ENCODE assay signal across 24 mouse cellular contexts in the genomic region with DNA sequence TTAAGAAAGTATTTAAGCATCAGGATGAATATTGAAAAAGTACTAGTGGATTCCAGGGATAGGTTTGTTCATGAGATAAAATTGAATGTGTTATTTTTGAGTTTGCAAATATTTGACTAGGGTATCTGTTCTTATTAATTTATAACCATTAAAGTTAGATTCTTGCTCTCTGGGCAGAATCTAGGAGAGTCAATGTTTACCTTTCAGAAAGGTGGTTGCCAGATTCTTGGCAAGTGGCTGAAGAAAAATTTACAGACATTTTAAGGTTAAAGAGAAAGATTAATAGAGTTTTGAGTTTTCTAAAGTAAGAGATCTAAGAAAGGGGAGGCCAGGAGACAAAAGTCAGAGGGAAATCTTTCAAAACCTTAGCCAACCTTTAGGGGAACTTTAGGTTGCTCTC.
DNase-seq lines count a peak whose midpoint lies in the region; ATAC-seq and TF ChIP-seq lines count a peak whose summit lies in the region.
"Had no signal": no experiment of that assay in that cellular context is flagged by ENCODE, and none has a peak within 500 bp of the region (broad histone marks: within the 10 kb centered on the region; RNA-seq: fewer than 3 reads in every experiment).

No protein-coding gene starts in this region.

- no peak for ATAC-seq in kidney, embryonic 16.5 days (ENCODE audit: low FRiP score, low TSS enrichment)
- ATAC-seq in lung, embryonic 16.5 days (ENCODE audit: low read depth), result no peak
- ATAC-seq: activated CD4-positive, CD25-positive, alpha-beta regulatory T cell, adult 4 months; CD4-positive, CD25-positive, alpha-beta regulatory T cell, adult 4 months; forebrain, embryonic 13.5 days; forebrain, embryonic 15.5 days; Patski had no signal

- no peak overlapping the region for H3K9ac ChIP-seq in kidney, embryonic 16.5 days (replicated peaks; ENCODE audit: low read length)
- H3K9ac ChIP-seq in lung, embryonic 16.5 days (ENCODE audit: low read length), result no peak overlapping the region
- H3K9ac ChIP-seq: embryonic facial prominence, embryonic 12.5 days; forebrain, embryonic 13.5 days; forebrain, embryonic 15.5 days had no signal

- DNase-seq in kidney, adult 2 months, result peak; percentile 68
- DNase-seq in kidney, postnatal 14 days, result no peak
- DNase-seq in kidney, postnatal 4 days, result no peak
- DNase-seq in lung, postnatal 10 days, result no peak
- DNase-seq: adrenal gland, adult 8-10 months; adrenal gland, postnatal 14 days; adrenal gland, postnatal 36 days; B cell, adult 2 months; cerebellum, adult 11-12 months; cerebellum, adult 2 months; cerebellum, adult 9-10 months; cerebellum, postnatal 10 days; cerebellum, postnatal 25 days had no signal

- H3K36me3 ChIP-seq in kidney, adult 2 months (ENCODE audit: control insufficient read depth, insufficient read depth, low read length), result no peaks in the 10 kb centered on the region
- H3K36me3 ChIP-seq in kidney, embryonic 16.5 days (ENCODE audit: insufficient read depth, low read length), result no peaks in the 10 kb centered on the region
- H3K36me3 ChIP-seq in lung, embryonic 16.5 days (ENCODE audit: control insufficient read depth, insufficient read depth, low read length), result no peaks in the 10 kb centered on the region
- H3K36me3 ChIP-seq: embryonic facial prominence, embryonic 10.5 days; embryonic facial prominence, embryonic 12.5 days; forebrain, embryonic 15.5 days; G1E had no signal

- no peak for TF ChIP-seq POLR2A in kidney, adult 2 months (IDR thresholded peaks at IDR 0.05; ENCODE audit: low read depth, low read length)

- no peaks in the 10 kb centered on the region for H3K9me3 ChIP-seq in kidney, embryonic 16.5 days (ENCODE audit: low read length)
- H3K9me3 ChIP-seq in lung, embryonic 16.5 days (ENCODE audit: control insufficient read depth, low read length), result no peaks in the 10 kb centered on the region
- H3K9me3 ChIP-seq: embryonic facial prominence, embryonic 10.5 days; embryonic facial prominence, embryonic 12.5 days; forebrain, embryonic 13.5 days; forebrain, embryonic 15.5 days; G1E had no signal

- H3K4me1 ChIP-seq in kidney, adult 2 months (ENCODE audit: control insufficient read depth, insufficient read depth, low read length), result no peaks in the 10 kb centered on the region; the same call in 1 of the 2 replicates
- H3K4me1 ChIP-seq in kidney, embryonic 16.5 days (ENCODE audit: insufficient read depth, low read length), result no peaks in the 10 kb centered on the region
- H3K4me1 ChIP-seq in lung, embryonic 16.5 days (replicated peaks; ENCODE audit: control insufficient read depth, insufficient read depth, low read length), result no peaks in the 10 kb centered on the region
- H3K4me1 ChIP-seq: embryonic facial prominence, embryonic 10.5 days; embryonic facial prominence, embryonic 12.5 days; forebrain, embryonic 13.5 days; forebrain, embryonic 15.5 days had no signal

- H3K27me3 ChIP-seq in kidney, adult 2 months (replicated peaks; ENCODE audit: control insufficient read depth, insufficient read depth, low read length), result no peaks in the 10 kb centered on the region
- H3K27me3 ChIP-seq in kidney, embryonic 16.5 days (ENCODE audit: insufficient read depth, low read length), result no peaks in the 10 kb centered on the region
- H3K27me3 ChIP-seq in lung, embryonic 16.5 days (ENCODE audit: control insufficient read depth, insufficient read depth, low read depth, low read length), result no peaks in the 10 kb centered on the region
- H3K27me3 ChIP-seq: CH12.LX; embryonic facial prominence, embryonic 12.5 days; forebrain, embryonic 13.5 days; forebrain, embryonic 15.5 days; Patski had no signal

- TF ChIP-seq CTCF in kidney, adult 2 months (conservative IDR thresholded peaks at IDR 0.05; ENCODE audit: insufficient read depth, insufficient read length, low read depth, low read length), result no peak

- H3K27ac ChIP-seq in kidney, adult 2 months (ENCODE audit: insufficient read depth, low read depth, low read length), result peak overlapping the region; percentile 91; the same call in 1 of the 2 replicates
- peak overlapping the region; percentile 29; the same call in 1 of the 2 replicates for H3K27ac ChIP-seq in kidney, embryonic 16.5 days (ENCODE audit: low read length)
- H3K27ac ChIP-seq in lung, embryonic 16.5 days (ENCODE audit: low read length), result peak overlapping the region; percentile 17; the same call in 1 of the 2 replicates
- H3K27ac ChIP-seq: embryonic facial prominence, embryonic 10.5 days; embryonic facial prominence, embryonic 12.5 days; forebrain, embryonic 13.5 days; forebrain, embryonic 15.5 days had no signal

- H3K4me3 ChIP-seq in kidney, adult 2 months (ENCODE audit: insufficient read depth, low read depth, low read length), result no peak overlapping the region
- no peak overlapping the region for H3K4me3 ChIP-seq in kidney, embryonic 16.5 days (ENCODE audit: low read length)
- H3K4me3 ChIP-seq in lung, embryonic 16.5 days (ENCODE audit: low read length), result no peak overlapping the region
- H3K4me3 ChIP-seq: embryonic facial prominence, embryonic 10.5 days; embryonic facial prominence, embryonic 12.5 days; forebrain, embryonic 13.5 days; forebrain, embryonic 15.5 days had no signal

- H3K4me2 ChIP-seq in kidney, embryonic 16.5 days (replicated peaks; ENCODE audit: low read depth, low read length), result no peak overlapping the region
- H3K4me2 ChIP-seq in lung, embryonic 16.5 days (ENCODE audit: low read depth, low read length), result no peak overlapping the region
- H3K4me2 ChIP-seq: embryonic facial prominence, embryonic 12.5 days; forebrain, embryonic 13.5 days; forebrain, embryonic 15.5 days had no signal

Comparison
In these comparisons a context has a peak if more than half of its experiments do, and no peak if none do; other contexts are left out.
1. H3K27ac ChIP-seq: peak in every context shown above with its lines; median percentile 91 in kidney, adult 2 months; 29 in kidney, embryonic 16.5 days; 17 in lung, embryonic 16.5 days.